Mouse (Mus musculus) heart, adult 18-20 months (tissue): Measurements from ENCODE around the gene Plg. TPM values are rescaled to one million over a fixed set of nuclear protein-coding genes. Genes with fewer than 3 reads are reported as not detected.
A peak's percentile ranks its signal among the peaks of the same experiment; 100 is the strongest.

Experiments used
- DNase-seq, 2 experiments: peaks; one replicate each; pipeline ENCODE4 v3.0.0; 2021 to 2022; ENCODE audit warnings: mixed read lengths in 1 of 2
- long read RNA-seq, 2 experiments: library from polyadenylated mRNA; stranded (forward); transcript quantifications; one replicate each; pipeline ENCODE4 v2.0.0; 2021
- total RNA-seq, 2 experiments: library from RNA; stranded (reverse); gene quantifications; 2 replicates each; pipeline ENCODE4 v1.2.3; 2021

Gene Plg
- total RNA-seq = not detected
- long read RNA-seq, experiment 1 = 0 reads
- long read RNA-seq, experiment 2 = 0 reads

- no peak for DNase-seq
Measured at GRCm38 (mm10) chr17:12377981-12378705, at the start of gene Plg. Gene Plg (plus strand): TSS chr17:12378608.

GRCm38 (mm10) chr17:12335115-12335514 lies 43.3 kb upstream of the Plg start:
- DNase-seq = no peak

DNA sequence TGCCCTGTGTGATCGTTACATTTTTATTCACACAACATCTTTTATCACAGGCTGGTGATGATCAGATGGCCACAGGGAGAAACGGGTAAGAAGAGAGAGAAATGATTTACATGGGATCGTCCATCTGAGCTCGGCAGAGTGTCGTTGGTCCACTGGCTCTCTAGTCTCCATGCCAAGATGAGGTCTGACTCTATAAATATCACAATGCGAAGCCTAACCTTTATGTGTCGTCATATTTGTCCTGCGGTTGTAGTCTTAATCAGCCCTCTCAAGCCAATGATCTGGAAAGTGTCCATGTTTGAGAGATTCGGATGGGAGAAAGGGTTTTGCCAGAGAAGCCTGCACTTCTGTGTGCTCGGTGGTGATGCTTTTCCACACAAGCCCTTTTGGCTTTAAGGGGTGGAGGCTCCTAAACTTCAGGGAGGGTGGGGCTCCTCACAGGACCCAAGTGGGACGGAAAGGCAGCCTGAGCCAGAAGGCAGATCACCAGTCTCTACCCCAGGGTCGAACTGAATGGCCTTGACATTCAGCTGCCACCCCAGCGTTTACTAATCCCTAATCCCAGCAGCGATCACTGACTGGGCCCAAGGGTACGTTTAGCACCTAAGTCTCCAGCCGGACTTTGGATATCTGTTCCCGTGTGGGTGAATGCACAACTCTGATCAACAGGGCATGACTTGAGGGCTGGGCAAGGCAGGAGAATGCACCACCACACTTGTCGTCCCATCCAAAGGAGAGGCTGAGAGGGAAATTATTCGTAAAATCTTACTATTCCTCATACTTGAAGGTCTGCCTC lies 42.1 kb upstream of the Plg start:
- DNase-seq = peak; percentile 45 to 64

GRCm38 (mm10) chr17:12337156-12337555 lies 41.3 kb upstream of the Plg start:
- no peak for DNase-seq

DNA sequence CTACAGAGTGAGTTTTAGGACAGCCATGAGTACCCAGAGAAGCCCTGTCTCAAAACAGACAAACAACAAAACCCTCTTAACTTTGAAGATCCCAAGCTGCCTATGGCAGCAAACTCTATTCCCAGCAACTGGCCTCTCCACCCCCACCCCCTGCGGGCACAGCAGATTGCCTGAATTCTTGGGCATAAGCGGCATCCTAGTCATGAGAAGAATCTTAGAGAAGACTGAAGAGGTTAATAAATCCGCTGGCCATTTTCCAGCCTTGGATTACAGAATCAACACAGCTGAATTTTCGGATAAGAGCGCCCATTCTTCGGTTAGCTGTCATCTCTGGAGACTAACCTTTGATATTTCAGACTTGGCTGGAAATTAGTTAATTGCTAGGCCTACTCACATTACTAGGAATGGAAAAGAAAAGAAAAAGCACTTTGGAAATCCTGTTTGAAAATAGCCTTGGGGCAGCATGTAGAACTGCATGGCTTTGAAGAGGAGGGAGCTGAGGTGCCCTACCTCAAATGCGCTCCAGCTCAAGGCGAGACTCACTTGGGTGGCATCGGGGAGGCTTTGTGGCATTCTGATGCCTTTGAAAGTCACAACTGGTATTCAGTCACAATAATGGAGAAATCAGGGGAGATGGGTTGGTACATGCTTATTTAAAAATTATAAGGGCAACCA lies 34.6 kb upstream of the Plg start:
- DNase-seq = no peak

GRCm38 (mm10) chr17:12347462-12347861 lies 30.9 kb upstream of the Plg start:
- DNase-seq = no peak

- no peak for DNase-seq
Measured at GRCm38 (mm10) chr17:12351564-12351963, 26.8 kb upstream of the Plg start.

DNA sequence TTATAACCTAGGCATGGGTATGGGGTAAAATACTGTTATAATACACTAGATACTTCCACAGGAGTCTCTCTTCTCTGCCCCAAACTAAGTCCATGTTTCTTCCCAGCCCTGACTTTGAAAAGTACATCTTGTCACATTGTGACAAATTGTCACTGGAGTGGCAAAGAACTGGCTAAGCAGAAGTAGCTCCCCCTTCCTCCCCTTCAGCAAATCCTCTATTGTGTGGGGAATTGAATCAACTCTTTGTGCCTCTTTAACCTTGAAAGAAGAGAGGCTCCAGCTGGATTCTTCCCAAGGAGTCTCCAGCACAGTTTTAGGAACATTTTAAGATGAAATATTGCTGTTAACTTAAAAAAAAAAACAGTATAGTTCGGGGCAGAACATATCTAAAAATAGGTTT lies 25.6 kb upstream of the Plg start:
- no peak for DNase-seq

DNA sequence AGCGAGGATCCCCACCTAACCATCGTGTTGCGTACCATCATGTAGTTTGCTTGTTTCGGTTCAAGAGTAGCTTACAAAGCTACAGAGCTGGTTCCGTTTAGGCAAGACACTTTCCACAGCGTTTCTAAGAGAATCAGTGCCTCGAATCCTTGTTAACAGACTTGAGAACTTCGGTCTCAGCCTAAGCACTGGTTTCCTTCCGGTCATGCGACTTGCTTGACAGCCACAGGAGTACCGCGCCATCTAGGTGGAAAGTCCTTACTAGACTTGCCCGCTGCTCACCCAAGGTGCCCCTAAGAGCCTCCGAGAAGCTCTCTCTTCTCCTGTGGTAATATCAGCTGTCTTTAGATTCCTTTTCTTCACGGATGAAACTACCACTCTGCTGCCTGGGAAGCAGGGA lies 18.5 kb upstream of the Plg start:
- no peak for DNase-seq

DNA sequence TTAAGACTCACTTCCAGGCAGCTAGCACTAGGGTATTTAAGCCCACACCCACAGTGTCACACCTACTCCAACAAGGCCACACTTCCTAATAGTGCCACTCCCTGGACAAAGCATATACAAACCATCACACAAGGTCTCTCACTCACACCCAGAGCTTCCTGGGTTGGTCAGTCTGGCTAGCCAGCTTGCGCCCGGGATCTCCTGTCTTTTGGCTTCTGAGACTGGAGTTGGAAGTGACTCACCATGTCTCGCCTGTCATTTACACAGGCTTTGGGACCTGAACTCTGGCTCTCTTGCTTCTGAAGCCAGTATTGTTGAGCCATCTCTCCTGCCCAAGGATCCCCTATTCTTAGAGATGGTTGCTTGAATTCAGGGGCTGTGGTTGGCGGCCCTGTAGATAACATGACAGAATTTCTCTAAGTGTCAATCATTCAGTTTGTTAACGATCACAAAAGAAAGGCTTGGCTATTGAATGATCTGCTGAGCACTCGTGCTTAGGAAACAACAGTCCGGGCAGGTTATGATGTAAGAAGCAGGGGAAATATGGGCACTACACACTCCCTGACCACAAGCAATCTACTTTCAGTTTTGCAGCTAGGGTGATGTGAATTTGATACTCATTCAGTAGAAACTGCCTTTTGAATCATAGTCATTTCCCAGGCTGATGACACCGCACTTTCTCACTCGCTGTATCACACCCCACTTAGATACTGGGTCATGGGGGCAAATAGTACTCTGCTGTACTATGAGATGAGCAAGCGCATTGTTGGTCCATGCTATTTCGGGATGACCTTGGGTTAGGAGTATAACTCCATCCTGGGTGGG lies 14.6 kb upstream of the Plg start:
- DNase-seq = no peak

DNA sequence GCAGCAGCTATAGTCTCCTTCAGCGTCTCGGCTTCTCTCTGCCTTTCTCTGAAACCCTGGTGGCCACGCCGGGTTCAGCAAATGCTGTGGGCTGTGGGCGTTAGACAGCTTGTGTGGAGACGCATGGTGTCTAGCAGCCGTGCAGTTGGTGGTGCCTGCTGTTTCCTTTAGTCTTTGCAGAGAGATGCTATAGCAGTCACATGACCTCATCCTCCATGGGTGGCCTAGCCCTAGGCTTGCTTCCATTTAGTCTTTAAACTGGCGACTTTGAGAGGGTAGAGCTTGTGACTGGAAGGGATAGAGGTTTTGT lies 14.0 kb upstream of the Plg start:
- no peak for DNase-seq

DNA sequence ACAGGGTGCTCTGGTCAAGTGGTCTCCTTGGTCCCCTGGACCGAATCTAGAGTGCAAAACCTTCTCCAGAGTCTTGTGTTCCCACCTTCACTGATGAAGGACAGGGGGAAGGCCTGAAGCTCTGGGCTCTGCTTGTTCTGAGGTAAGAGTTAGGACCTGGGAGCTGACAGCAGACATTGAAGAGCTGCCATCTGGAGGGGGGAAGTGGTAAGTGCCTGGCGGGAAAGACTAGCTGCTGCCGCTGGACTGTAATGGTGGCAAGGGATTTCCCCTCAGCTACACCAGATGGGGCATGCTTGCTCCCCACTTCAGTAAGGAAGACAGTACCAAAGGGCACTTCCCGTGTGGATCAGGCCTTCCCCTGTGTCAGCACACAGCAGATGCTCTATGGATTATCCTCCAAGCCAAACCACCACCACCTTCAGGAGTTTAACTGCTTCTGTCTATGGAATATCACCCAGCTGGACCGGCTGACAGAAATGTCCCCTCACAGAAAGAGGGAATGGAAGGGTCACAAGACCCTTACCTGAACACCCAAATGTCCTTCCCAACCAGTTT lies 11.0 kb upstream of the Plg start:
- peak; percentile 62 to 67 for DNase-seq

- DNase-seq = no peak
Measured at GRCm38 (mm10) chr17:12369393-12369792, 9.0 kb upstream of the Plg start.

DNA sequence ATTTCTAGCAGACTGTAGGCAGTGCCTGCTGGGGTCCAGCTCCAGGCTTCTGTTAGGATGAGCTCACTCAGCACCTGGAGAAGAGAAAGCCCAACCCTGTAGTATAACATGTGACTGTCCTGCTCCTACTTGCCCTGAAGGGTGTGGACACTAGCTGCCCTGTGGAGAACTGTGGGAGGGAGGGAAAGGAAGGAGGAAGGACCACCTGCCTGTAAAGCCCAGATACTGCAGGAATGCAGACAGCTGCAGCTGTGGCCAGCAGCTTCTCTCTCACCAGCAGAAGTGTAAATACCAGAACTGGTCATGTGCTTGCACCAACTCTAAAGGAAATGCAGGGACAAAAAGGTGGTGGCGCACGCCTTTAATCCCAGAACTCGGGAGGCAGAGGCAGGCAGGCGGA lies 8.1 kb upstream of the Plg start:
- DNase-seq = no peak

DNA sequence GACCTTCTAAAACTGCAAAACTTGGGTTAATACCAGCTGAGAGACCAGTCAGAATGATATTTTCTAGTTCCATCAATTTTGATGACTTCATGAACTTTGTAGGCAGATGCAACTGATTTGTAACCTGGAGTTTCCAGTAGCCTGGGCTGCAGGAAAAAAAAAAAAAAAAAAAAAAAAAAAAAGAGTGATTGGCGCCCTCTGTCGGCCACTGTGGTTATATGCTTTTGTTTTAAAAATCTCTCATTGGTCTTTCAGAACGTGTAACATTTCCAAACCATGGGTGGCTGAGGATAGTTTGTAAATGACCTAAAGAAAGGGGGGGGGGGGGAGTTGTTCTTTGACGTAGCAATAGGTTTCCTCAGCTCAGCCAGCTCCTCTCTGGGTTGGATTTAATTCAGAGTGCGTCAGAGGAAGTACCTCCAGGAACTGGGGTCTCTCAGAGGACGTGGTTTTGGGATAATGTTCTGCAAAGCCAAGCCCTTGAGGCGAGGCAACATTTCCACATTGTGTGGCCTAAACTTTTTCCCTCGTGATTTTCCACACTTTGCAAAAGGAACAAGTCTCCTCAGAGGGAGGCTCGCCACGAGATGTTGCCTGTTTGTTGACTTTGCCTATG lies 7.0 kb upstream of the Plg start:
- DNase-seq = peak in 1 of 2 experiments; percentile 40

DNA sequence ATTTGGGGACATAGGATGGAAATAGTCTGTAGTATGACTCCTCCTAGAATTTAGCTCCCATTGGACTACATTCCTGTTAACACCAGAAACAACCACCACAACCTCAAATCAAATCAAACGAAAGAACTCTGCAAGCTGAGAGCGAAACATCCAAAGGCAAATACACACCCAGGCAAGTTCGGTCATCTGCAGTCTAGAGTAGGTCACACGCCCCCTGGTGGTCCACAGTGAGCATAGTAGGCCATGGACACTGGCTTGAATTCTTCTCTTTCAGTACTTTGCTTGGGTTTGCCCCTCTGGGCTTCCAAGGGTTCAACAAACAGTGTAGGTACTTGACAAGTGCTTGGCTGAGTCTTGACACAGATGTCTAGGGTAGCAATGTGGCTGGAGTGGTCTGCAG lies 6.4 kb upstream of the Plg start:
- peak; percentile 59 to 80 for DNase-seq

DNA sequence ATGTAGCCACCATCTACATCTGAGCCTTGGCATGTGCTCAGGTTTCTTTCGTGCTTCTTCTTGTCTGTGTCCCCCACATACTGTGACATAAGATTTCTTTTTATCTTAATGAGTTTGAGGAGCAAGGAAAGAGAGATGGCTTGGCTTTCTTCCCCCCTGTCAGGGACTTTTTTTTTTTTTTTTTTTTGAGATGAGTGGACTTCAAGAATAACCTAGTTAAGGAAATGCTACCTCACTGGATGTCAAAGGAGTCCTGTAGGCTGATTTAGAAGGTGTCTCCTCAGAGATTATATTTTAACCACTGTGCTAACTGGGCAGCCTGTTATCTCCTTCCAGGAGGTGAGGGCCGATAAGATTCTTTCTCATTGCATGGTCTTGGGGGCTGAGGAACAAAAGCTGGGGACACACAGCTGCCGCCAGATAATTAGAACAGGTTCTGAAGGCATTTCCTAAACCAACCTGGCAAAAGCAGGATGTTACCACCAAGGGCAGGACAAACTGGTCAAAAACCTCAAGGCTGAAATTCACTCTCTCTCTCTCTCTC lies 4.7 kb upstream of the Plg start:
- no peak for DNase-seq

DNA sequence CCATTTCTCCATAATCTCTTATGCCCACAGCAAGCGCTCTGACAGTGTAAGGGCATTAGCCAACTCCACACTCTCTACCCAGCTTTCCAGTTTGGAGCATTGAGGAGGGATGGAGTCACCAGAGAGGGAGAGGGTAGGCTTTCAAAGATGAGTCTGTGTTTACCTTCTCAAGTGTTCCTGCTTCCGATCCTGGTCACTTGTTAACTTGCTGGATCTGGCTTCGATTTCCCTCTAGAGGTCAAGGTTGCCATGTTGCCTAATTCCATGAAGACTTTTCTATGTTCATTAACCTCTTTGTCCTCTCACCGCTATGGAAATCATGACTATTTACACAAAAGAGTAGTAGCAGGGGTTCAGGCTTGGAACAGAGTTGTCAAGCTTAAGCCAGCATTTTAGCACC lies 1.9 kb downstream of the Plg start:
- DNase-seq = no peak

DNA sequence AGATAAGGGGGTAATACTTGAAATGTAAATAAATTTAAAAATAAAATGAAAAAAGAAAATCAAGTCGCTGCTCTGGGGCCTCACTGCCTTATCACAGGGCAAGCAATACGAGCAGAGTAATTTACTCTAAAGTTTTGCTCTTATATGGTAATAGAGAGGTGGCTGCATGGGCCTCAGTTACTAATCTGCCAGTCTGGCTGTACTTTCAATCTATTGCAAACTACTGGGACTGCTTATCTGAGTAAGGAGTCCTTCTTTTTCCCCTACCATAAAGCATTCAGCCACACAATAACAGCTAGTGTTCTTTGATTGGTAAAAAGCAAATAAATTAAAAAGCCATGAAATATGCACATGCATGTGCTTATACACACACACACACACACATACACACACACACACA lies 3.2 kb downstream of the Plg start:
- no peak for DNase-seq

GRCm38 (mm10) chr17:12382531-12382930 lies 4.1 kb downstream of the Plg start:
- DNase-seq = no peak

DNA sequence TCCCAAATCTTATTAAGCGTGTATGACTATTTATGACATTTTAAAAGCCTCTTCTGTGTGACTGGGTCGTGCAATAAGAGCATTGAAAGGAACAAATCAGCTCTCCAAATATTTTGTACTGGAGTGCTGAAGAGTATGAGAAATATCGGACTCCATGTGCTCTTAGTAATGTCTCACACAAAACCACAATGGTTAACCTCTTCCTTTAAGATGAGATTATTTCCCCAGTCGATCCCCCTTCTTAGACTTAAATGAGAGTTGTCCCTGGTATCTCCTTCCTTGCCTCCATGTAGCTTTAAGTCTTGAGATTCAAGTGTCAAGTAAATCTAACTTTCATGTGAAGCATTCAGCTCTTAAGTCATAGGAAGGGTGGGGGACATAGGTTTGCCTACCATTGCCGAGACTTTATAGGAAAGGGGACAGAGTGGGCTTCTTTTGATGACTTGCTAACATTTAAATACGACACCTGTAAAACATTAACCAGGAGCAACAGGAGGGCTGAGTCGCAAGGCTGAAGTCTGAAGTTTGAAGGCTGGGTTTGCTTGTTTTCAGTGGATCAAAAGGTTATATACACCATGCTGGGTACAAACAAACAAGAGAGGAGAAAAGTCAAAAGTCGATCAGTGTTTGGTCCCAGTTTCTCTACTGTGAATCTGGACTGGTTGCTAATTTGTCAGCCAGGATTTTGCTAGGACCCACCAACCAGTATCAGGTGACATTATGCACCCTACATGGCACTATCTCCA lies 6.8 kb downstream of the Plg start:
- no peak for DNase-seq
